8 mouse cellular contexts compared by ENCODE assay signal in genomic region chr4:138972827-138973718, GRCm38 (mm10). TPM values are rescaled to one million over a fixed set of nuclear protein-coding genes. Genes with fewer than 3 reads are reported as not detected.
A peak's percentile ranks its signal among the peaks of the same experiment; 100 is the strongest.
DNase-seq lines count a peak whose midpoint lies in the region; ATAC-seq lines count a peak whose summit lies in the region.

TSS of gene Tmco4 (plus strand) at chr4:138972888.

- peaks cover 8% of the 10 kb centered on the region; the same call in 1 of the 2 replicates for H3K4me1 ChIP-seq in intestine, embryonic 16.5 days (ENCODE audit: control insufficient read depth, insufficient read depth, low read length)
- peaks cover 6% of the 10 kb centered on the region; the same call in 1 of the 2 replicates for H3K4me1 ChIP-seq in limb, embryonic 11.5 days (ENCODE audit: control insufficient read depth, insufficient read depth, low read length)
- H3K4me1 ChIP-seq in midbrain, embryonic 11.5 days (ENCODE audit: control insufficient read depth, insufficient read depth, low read length): peaks cover 9% of the 10 kb centered on the region

- peak within 1 kb of the TSS; percentile 96 for H3K4me2 ChIP-seq in intestine, embryonic 16.5 days (ENCODE audit: low read depth, low read length)
- H3K4me2 ChIP-seq in limb, embryonic 11.5 days (ENCODE audit: low read depth, severe bottlenecking): peak within 1 kb of the TSS; percentile 98
- H3K4me2 ChIP-seq in midbrain, embryonic 11.5 days: peak within 1 kb of the TSS; percentile 97

- DNase-seq in right cerebral cortex, adult 18-20 months: peak; percentile 70
- no peak for DNase-seq in right cerebral cortex, postnatal 14 days
- DNase-seq in embryo, embryonic 9.5 days (ENCODE audit: extremely low spot score): peak; percentile 74
- peak; percentile 79 for DNase-seq in limb, embryonic 11.5 days (ENCODE audit: low spot score)
- DNase-seq in midbrain, embryonic 11.5 days (ENCODE audit: low spot score, missing footprints): peak; percentile 95
- peak; percentile 62 for DNase-seq in spleen, adult 12 weeks (ENCODE audit: low spot score)

- peak within 1 kb of the TSS; percentile 98 for H3K27ac ChIP-seq in intestine, embryonic 16.5 days (ENCODE audit: low read length)
- H3K27ac ChIP-seq in limb, embryonic 11.5 days (replicated peaks; ENCODE audit: low read depth, low read length): peak within 1 kb of the TSS; percentile 42; the same call in 1 of the 2 replicates
- H3K27ac ChIP-seq in midbrain, embryonic 11.5 days (ENCODE audit: low read depth, low read length): no peak within 1 kb of the TSS

- ATAC-seq in granulocyte monocyte progenitor cell, adult 5-6 weeks (replicated peaks; ENCODE audit: poor library complexity, severe bottlenecking): peak; percentile 65
- ATAC-seq in intestine, embryonic 16.5 days: peak; percentile 72
- ATAC-seq in limb, embryonic 11.5 days (ENCODE audit: insufficient number of reproducible peaks, low FRiP score, low TSS enrichment, low read depth): peak; percentile 70; the same call in 1 of the 2 replicates
- peak; percentile 73 for ATAC-seq in midbrain, embryonic 11.5 days (ENCODE audit: low FRiP score)

- no peaks in the 10 kb centered on the region for H3K27me3 ChIP-seq in intestine, embryonic 16.5 days (replicated peaks; ENCODE audit: control insufficient read depth, insufficient read depth, low read length)
- no peaks in the 10 kb centered on the region for H3K27me3 ChIP-seq in limb, embryonic 11.5 days (ENCODE audit: control insufficient read depth, insufficient read depth, low read length)
- H3K27me3 ChIP-seq in midbrain, embryonic 11.5 days (ENCODE audit: control insufficient read depth, insufficient read depth, low read length): no peaks in the 10 kb centered on the region; the same call in 1 of the 2 replicates

- peak within 1 kb of the TSS; percentile 98 for H3K9ac ChIP-seq in intestine, embryonic 16.5 days (ENCODE audit: low read depth, low read length)
- H3K9ac ChIP-seq in limb, embryonic 11.5 days (ENCODE audit: low read length): peak within 1 kb of the TSS; percentile 84
- H3K9ac ChIP-seq in midbrain, embryonic 11.5 days (ENCODE audit: low read length): peak within 1 kb of the TSS; percentile 83

- no peaks in the 10 kb centered on the region for H3K9me3 ChIP-seq in intestine, embryonic 16.5 days (ENCODE audit: control insufficient read depth, low read length)
- no peaks in the 10 kb centered on the region for H3K9me3 ChIP-seq in limb, embryonic 11.5 days (ENCODE audit: control insufficient read depth, low read length)
- H3K9me3 ChIP-seq in midbrain, embryonic 11.5 days (ENCODE audit: control insufficient read depth, low read length): no peaks in the 10 kb centered on the region

- under 1% methylated on average over 56 of the region's 60 CpGs for WGBS in intestine, embryonic 16.5 days
- 2% methylated on average over 54 of the region's 60 CpGs for WGBS in limb, embryonic 11.5 days
- 2% methylated on average over 59 of the region's 60 CpGs for WGBS in midbrain, embryonic 11.5 days

- H3K36me3 ChIP-seq in intestine, embryonic 16.5 days (ENCODE audit: control insufficient read depth, insufficient read depth, low read length): no peaks in the 10 kb centered on the region
- H3K36me3 ChIP-seq in limb, embryonic 11.5 days (ENCODE audit: control insufficient read depth, insufficient read depth, low read length): no peaks in the 10 kb centered on the region
- H3K36me3 ChIP-seq in midbrain, embryonic 11.5 days (ENCODE audit: control insufficient read depth, insufficient read depth, low read length): no peaks in the 10 kb centered on the region

- peak within 1 kb of the TSS; percentile 71 for H3K4me3 ChIP-seq in intestine, embryonic 16.5 days (ENCODE audit: low read length)
- peak within 1 kb of the TSS; percentile 47 for H3K4me3 ChIP-seq in limb, embryonic 11.5 days (ENCODE audit: low read depth, low read length)
- H3K4me3 ChIP-seq in midbrain, embryonic 11.5 days (ENCODE audit: low read depth, low read length): peak within 1 kb of the TSS; percentile 53

RNA-seq across cellular contexts. Expression of gene Tmco4, which starts in this region (rescaled TPM):
- 18.3 and 18.6 TPM in 2 replicates for total RNA-seq in granulocyte monocyte progenitor cell, adult 5-6 weeks (2014; fragmentation: Nextera tagmentation)
- total RNA-seq in granulocyte monocyte progenitor cell, adult 5-6 weeks (2017): 13.2 and 21.2 TPM in 2 replicates
- polyA plus RNA-seq in intestine, embryonic 16.5 days (2015; fragmentation: Nextera tagmentation; extraction: Ambion mirVana): 16.3 and 17.1 TPM in 2 replicates
- 1.0 and 1.4 TPM in 2 replicates for polyA plus RNA-seq in limb, embryonic 11.5 days (2014; fragmentation: Nextera tagmentation; extraction: Ambion mirVana)
- 0.46 and 0.90 TPM in 2 replicates for polyA plus RNA-seq in midbrain, embryonic 11.5 days (2014; fragmentation: Nextera tagmentation; extraction: Ambion mirVana)

Comparison
In these comparisons a context has a peak if more than half of its experiments do, and no peak if none do; other contexts are left out.
1. Peak in DNase-seq, ATAC-seq, H3K4me3 ChIP-seq, H3K9ac ChIP-seq and H3K4me2 ChIP-seq in midbrain, embryonic 11.5 days; RNA of the gene not detected or under 1 TPM.